Mouse (Mus musculus) gastrocnemius, postnatal 25 days (tissue): Measurements from ENCODE around the gene Rrn3. TPM values are rescaled to one million over a fixed set of nuclear protein-coding genes. Genes with fewer than 3 reads are reported as not detected.

ENCODE experiments used
- DNase-seq: peaks from one replicate; pipeline ENCODE4 v3.0.0; 2022
- microRNA-seq, 2 experiments: library from miRNA; unstranded; fragments of <30 nt; microRNA quantifications; one replicate each; pipeline ENCODE4 v1.2.0; 2021; ENCODE audit warnings: borderline replicate concordance in 2 of 2
- total RNA-seq, 2 experiments: library from RNA; stranded (reverse); gene quantifications; 1 replicate in 1 of 2; 2 replicates in 1 of 2; pipeline ENCODE4 v1.2.3; 2021

The Rrn3 gene
- total RNA-seq, 2 experiments from 2014 or later, result 29.9 to 30.2 TPM

DNA sequence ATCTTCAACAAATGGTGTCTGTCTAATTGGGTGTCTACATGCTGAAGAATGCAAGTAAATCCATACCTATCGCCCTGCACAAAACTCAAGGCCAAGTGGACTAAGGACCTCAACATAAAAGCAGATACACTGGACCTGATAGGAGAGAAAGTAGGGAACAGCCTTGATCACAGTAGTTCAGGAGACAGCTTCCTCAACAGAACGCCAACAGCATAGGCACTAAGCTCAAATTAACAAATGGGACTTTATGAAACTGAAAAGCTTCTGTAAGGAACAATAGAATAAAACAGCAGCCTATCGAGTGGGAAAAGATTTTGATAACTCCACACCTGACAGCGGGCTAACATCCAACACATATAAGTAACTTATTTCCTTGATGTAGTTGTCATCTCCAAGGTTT is 70.9 kb downstream of the Rrn3 start:
- no peak for DNase-seq

DNA sequence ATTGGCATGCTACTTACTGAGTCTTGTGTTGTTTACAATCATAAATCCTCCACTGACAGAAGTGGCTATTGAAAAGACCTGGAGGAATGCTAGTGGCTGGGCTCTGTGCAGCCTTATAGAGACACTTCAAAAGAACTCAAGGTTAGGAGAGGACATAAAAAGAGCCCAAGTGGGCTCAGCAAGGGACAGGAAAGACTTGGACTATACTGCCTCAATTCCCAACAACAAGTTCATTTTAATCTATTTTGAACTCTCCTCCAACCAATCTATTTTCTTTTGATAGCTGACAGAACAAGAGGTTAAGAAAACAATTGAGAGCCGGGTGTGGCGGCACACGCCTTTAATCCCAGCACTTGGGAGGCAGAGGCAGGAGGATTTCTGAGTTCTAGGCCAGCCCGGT is 73.4 kb downstream of the Rrn3 start:
- DNase-seq, result no peak

Small RNA genes within 50 kb of the gene (microRNA-seq; reads per million reads assigned to microRNA genes)
- gene Gm27734, result 0 reads per million in 2 experiments

Other genes starting within 250 kb of the Rrn3 start
- gene Parn, start 112.5 kb upstream of the Rrn3 start, total RNA-seq, result 1 to 10 TPM; 5.9 to 6.1 TPM
- 10 to 100 TPM; 29.1 to 37.1 TPM for gene Bfar, start 108.8 kb upstream of the Rrn3 start, total RNA-seq
- gene 3110001I22Rik, start 108.8 kb upstream of the Rrn3 start, total RNA-seq, result 1 to 10 TPM; 1.7 to 2.0 TPM
- not detected for gene Pla2g10, start 49.7 kb upstream of the Rrn3 start, total RNA-seq
- gene Ntan1, start 38.1 kb downstream of the Rrn3 start, total RNA-seq, result 10 to 100 TPM; 34.1 to 37.5 TPM
- 10 to 100 TPM; 41.8 to 47.7 TPM for gene Pdxdc1, start 122.4 kb downstream of the Rrn3 start, total RNA-seq
- gene Mpv17l, start 122.5 kb downstream of the Rrn3 start, total RNA-seq, result 1 to 10 TPM in 1 of 2 experiments, under 1 TPM in 1; 0.69 to 1.0 TPM
- not detected for gene 2900011O08Rik, start 205.9 kb downstream of the Rrn3 start, total RNA-seq
- not detected for gene Ifitm7, start 206.2 kb downstream of the Rrn3 start, total RNA-seq